Mouse (Mus musculus) neural tube, embryonic 12.5 days (tissue): ENCODE measurements around the gene Armc8. TPM values are rescaled to one million over a fixed set of nuclear protein-coding genes. Genes with fewer than 3 reads are reported as not detected.
"Not testable (repeated sequence)": the region's sequence is repeated elsewhere in the genome, so short reads cannot be mapped to it uniquely, and the experiment has no call there.

Experiments used
- ATAC-seq: fragments of 200-750 bp; cut with Nextera tagmentation; 2 replicates; pipeline ENCODE4 v1.8.0; 2017; ENCODE audit warnings: low read depth, mild to moderate bottlenecking, moderate TSS enrichment, moderate library complexity; ENCODE audit not compliant: low FRiP score
- H3K27ac ChIP-seq: fragments of 300-500 bp; sonication (generic); 2 replicates; pipeline ENCODE4 v1.5.1; 2016
- H3K27me3 ChIP-seq: fragments of 300-500 bp; sonication (generic); replicated peaks from 2 replicates; pipeline ENCODE4 v1.6.1; 2016; ENCODE audit warnings: mild to moderate bottlenecking
- H3K36me3 ChIP-seq: fragments of 300-500 bp; sonication (generic); 2 replicates; pipeline ENCODE4 v1.6.1; 2016; ENCODE audit warnings: mild to moderate bottlenecking
- H3K4me1 ChIP-seq: fragments of 300-500 bp; sonication (generic); 2 replicates; pipeline ENCODE4 v1.6.1; 2016
- H3K4me2 ChIP-seq: fragments of 300-500 bp; sonication (generic); replicated peaks from 2 replicates; pipeline ENCODE4 v1.6.1; 2016; ENCODE audit warnings: mild to moderate bottlenecking
- H3K4me3 ChIP-seq: fragments of 300-500 bp; sonication (generic); 2 replicates; pipeline ENCODE4 v1.5.1; 2016
- H3K9ac ChIP-seq: fragments of 300-500 bp; sonication (generic); 2 replicates; pipeline ENCODE4 v1.6.1; 2016; ENCODE audit warnings: mild to moderate bottlenecking
- H3K9me3 ChIP-seq: fragments of 300-500 bp; sonication (generic); 2 replicates; pipeline ENCODE4 v1.6.1; 2016; ENCODE audit warnings: mild to moderate bottlenecking
- WGBS: fragments of 180-500 bp; shearing (Covaris S2); methylation state at CpG from one replicate; pipeline ENCODE4 v1.1.7; 2016; 5-methylcytosine and 5-hydroxymethylcytosine counted together
- polyA plus RNA-seq: library from polyadenylated mRNA; unstranded; fragments of >200 nt; fragmentation: Nextera tagmentation; extraction: Ambion mirVana; gene quantifications from 2 replicates; pipeline ENCODE4 v1.2.1, GENCODE M21; 2016

The Armc8 gene
- 45.5 and 46.1 TPM in 2 replicates for polyA plus RNA-seq

- H3K4me3 ChIP-seq, result peak within 1 kb of the TSS; percentile 94
- H3K9ac ChIP-seq, result peak within 1 kb of the TSS; percentile 93
- WGBS, result under 1% methylated on average over 70 of the region's 70 CpGs
- peak within 1 kb of the TSS; percentile 75 for H3K4me2 ChIP-seq
- peak within 1 kb of the TSS; percentile 89 for H3K27ac ChIP-seq
- H3K36me3 ChIP-seq, result no peaks in the 10 kb centered on the region
- H3K27me3 ChIP-seq, result no peaks in the 10 kb centered on the region; the same call in 1 of the 2 replicates
- peaks cover 13% of the 10 kb centered on the region for H3K4me1 ChIP-seq
- H3K9me3 ChIP-seq, result no peaks in the 10 kb centered on the region
- ATAC-seq, result peak; percentile 96
Measured at GRCm38 (mm10) chr9:99568347-99569070, at the start of gene Armc8. Armc8 (minus strand) TSS chr9:99568899.

- WGBS, result 67% methylated on average over 2 of the region's 2 CpGs
- H3K9me3 ChIP-seq, result no peaks in the 10 kb centered on the region
- H3K9ac ChIP-seq, result no peak within 1 kb of the TSS
- H3K27me3 ChIP-seq, result no peaks in the 10 kb centered on the region
- H3K4me2 ChIP-seq, result no peak within 1 kb of the TSS
- H3K27ac ChIP-seq, result no peak within 1 kb of the TSS
- no peaks in the 10 kb centered on the region for H3K4me1 ChIP-seq
- no peaks in the 10 kb centered on the region for H3K36me3 ChIP-seq
- ATAC-seq, result no peak
- H3K4me3 ChIP-seq, result no peak within 1 kb of the TSS
Measured at GRCm38 (mm10) chr9:99612202-99612601, 43.5 kb upstream of the Armc8 start, which contains the start of gene A4gnt. A4gnt (plus strand) TSS chr9:99612502.

DNA sequence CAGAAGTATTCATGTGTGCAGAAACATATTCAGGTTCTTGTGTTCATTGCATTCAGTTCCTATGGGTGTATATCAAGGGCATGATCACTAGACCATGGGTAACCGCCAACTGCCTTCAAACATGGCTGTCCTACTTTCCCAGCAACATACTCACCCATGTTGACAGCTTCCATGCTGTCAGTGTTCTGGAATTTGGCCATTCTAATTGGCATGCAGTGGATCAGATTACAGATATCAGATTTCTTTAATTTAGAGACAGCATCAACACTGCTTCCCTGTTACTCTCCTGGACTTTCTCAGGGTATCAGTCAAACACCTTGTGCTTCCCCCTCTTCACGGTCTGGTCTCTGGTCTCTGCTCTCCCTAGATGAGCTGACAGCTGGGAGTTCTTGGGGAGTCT is 34.9 kb upstream of the Armc8 start:
- ATAC-seq, result no peak
- Histone ChIP-seq H3K36me3 (no peaks in the 10 kb centered on the region), H3K27me3 (no peaks in the 10 kb centered on the region), H3K9ac (no peak overlapping the region), H3K4me3 (no peak overlapping the region), H3K4me1 (no peaks in the 10 kb centered on the region), H3K4me2 (no peak overlapping the region), H3K9me3 (no peaks in the 10 kb centered on the region), H3K27ac (no peak overlapping the region)
- WGBS, result 89% methylated on average over 2 of the region's 2 CpGs

DNA sequence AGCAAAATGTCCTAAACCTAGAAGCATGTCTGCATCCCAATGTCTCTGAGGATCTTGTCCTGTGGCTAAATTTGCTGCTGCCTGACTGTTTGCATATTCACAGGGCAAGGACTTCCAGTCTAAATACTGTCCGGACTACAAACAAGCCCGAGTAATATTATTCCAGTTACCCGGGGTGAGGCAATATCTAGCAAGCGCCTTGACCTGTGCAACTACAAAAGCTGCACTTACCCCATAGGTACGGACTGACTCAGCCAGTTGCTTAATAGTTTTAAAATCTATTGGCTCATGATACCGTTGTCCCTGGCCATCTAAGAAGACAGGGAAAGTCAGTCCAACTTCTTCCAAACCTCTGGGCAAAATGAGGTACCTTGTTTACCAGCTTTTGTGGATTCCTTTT is 30.4 kb upstream of the Armc8 start:
- not testable (repeated sequence) for H3K4me1 ChIP-seq, H3K4me3 ChIP-seq, H3K36me3 ChIP-seq, H3K9ac ChIP-seq, H3K4me2 ChIP-seq, H3K9me3 ChIP-seq, H3K27ac ChIP-seq, H3K27me3 ChIP-seq, ATAC-seq
- WGBS, result 91% methylated on average over 6 of the region's 6 CpGs

DNA sequence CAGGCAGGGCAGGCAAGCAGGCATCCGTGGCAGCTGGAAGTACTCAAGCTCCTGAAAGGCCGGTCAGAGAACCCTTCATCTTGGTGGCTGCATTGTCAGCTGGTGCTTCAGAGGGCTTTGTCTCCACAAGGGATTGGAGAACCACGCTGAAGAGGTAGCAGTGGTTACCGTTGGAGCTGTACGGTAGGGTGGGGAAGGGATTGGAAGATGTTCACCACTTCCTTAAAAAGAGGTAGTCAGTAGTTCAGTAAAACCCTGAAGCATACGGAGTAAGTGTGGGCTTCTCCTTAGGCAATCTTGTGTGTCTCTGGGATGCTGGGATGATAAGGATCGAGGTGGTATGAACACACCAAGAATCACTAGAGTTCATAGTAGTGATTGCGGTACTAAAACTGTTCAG is 22.4 kb upstream of the Armc8 start:
- Histone ChIP-seq H3K4me1 (no peaks in the 10 kb centered on the region), H3K4me3 (no peak overlapping the region), H3K9me3 (no peaks in the 10 kb centered on the region), H3K27me3 (no peaks in the 10 kb centered on the region), H3K9ac (no peak overlapping the region), H3K4me2 (no peak overlapping the region), H3K36me3 (no peaks in the 10 kb centered on the region), H3K27ac (no peak overlapping the region)
- 87% methylated on average over 8 of the region's 8 CpGs for WGBS
- no peak for ATAC-seq

GRCm38 (mm10) chr9:99587505-99588202 is 19.0 kb upstream of the Armc8 start:
- ATAC-seq, result no peak
- no peaks in the 10 kb centered on the region for H3K27me3 ChIP-seq

GRCm38 (mm10) chr9:99580655-99581054 is 12.0 kb upstream of the Armc8 start:
- peak; percentile 26; the same call in 1 of the 2 replicates for ATAC-seq
- WGBS, result 55% methylated on average over 2 of the region's 2 CpGs
- Histone ChIP-seq H3K27ac (no peak overlapping the region), H3K36me3 (peaks cover 36% of the 10 kb centered on the region), H3K9me3 (no peaks in the 10 kb centered on the region), H3K4me3 (no peak overlapping the region), H3K9ac (no peak overlapping the region), H3K4me2 (no peak overlapping the region), H3K4me1 (peaks cover 11% of the 10 kb centered on the region), H3K27me3 (no peaks in the 10 kb centered on the region)

More at GRCm38 (mm10) chr9:99587505-99588202, 19.0 kb upstream of the Armc8 start:
- no peak overlapping the region for H3K4me3 ChIP-seq
- peaks cover 16% of the 10 kb centered on the region for H3K36me3 ChIP-seq
- WGBS, result 25% methylated on average over 8 of the region's 8 CpGs
- H3K9me3 ChIP-seq, result no peaks in the 10 kb centered on the region
- H3K27ac ChIP-seq, result no peak overlapping the region
- no peaks in the 10 kb centered on the region for H3K4me1 ChIP-seq
- no peak overlapping the region for H3K4me2 ChIP-seq
- H3K9ac ChIP-seq, result no peak overlapping the region

DNA sequence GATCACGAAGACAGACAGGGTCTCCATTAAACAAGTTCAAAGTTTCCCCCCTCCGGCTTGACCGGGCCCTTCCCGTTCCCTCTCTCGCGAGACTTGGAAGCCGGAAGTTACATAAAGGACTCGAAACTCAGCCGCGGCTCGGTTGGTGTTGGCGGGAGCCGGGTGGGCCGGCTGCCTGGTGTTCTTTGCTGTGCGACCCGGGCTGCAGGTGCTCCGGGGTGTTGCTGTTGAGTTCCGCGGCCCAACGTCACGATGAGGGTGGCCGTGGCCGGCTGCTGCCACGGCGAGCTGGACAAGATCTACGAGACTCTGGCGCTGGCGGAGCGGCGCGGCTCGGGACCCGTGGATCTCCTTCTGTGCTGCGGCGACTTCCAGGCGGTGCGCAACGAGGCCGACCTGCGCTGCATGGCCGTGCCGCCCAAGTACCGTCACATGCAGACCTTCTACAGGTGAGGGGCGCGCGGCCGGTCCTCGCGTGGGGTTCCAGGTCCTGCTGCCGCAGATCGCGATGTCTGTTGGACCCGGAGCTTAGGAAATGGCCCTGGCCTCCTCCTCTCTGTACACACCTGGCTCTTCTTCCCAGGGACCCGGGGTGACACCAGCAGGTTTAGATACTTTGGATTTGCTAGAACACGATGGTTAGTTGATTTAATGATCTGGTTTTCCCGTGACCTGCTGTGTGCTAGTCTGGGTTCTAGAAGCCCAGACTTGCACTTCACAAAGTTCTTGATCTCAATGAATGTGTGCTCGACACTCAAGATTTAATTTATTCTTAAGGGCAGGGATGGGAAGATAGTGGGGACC is 7.2 kb upstream of the Armc8 start, which contains the start of gene Dbr1:
Dbr1 (plus strand) TSS at position 123 of the 804 bp plus-strand sequence.
- ATAC-seq, result peak; percentile 96
- no peaks in the 10 kb centered on the region; the same call in 1 of the 2 replicates for H3K27me3 ChIP-seq
- peak within 1 kb of the TSS; percentile 82 for H3K4me2 ChIP-seq
- H3K9me3 ChIP-seq, result no peaks in the 10 kb centered on the region
- under 1% methylated on average over 57 of the region's 57 CpGs for WGBS
- H3K4me1 ChIP-seq, result peaks cover 11% of the 10 kb centered on the region
- H3K27ac ChIP-seq, result peak within 1 kb of the TSS; percentile 47; the same call in 1 of the 2 replicates
- peaks cover 6% of the 10 kb centered on the region for H3K36me3 ChIP-seq
- peak within 1 kb of the TSS; percentile 91 for H3K9ac ChIP-seq
- peak within 1 kb of the TSS; percentile 94 for H3K4me3 ChIP-seq

DNA sequence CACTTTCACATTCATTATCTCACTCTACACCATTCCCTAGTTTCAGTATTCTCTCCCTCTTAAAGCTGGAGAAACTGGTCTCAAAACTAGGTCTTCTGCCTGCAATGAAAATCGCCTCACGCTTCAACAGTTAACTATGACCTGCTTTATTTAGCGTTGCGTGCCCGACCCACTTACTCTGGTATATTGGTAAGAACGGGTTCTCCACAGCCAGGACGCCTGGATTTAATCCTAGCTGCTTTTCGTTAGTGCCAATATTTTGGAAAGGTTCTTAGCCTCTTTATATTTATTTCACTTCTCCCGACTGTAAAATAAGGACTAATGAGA is 335 bp upstream of the Armc8 start:
- no peak; the same call in 1 of the 2 replicates for ATAC-seq
- H3K27ac ChIP-seq, result no peak overlapping the region
- H3K4me3 ChIP-seq, result peak overlapping the region; percentile 94
- no peaks in the 10 kb centered on the region for H3K36me3 ChIP-seq
- peak overlapping the region; percentile 75 for H3K4me2 ChIP-seq
- peaks cover 13% of the 10 kb centered on the region for H3K4me1 ChIP-seq
- H3K9ac ChIP-seq, result peak overlapping the region; percentile 93
- under 1% methylated on average over 9 of the region's 9 CpGs for WGBS
- H3K27me3 ChIP-seq, result no peaks in the 10 kb centered on the region; the same call in 1 of the 2 replicates
- H3K9me3 ChIP-seq, result no peaks in the 10 kb centered on the region

GRCm38 (mm10) chr9:99568023-99568346 is 714 bp downstream of the Armc8 start:
- no peaks in the 10 kb centered on the region for H3K9me3 ChIP-seq
- H3K4me1 ChIP-seq, result peaks cover 13% of the 10 kb centered on the region

GRCm38 (mm10) chr9:99563714-99564113 is 5.0 kb downstream of the Armc8 start:
- Histone ChIP-seq H3K9ac (no peak overlapping the region), H3K4me3 (no peak overlapping the region), H3K4me1 (peaks cover 9% of the 10 kb centered on the region), H3K27ac (no peak overlapping the region), H3K27me3 (no peaks in the 10 kb centered on the region), H3K36me3 (no peaks in the 10 kb centered on the region), H3K9me3 (no peaks in the 10 kb centered on the region), H3K4me2 (no peak overlapping the region)
- no peak for ATAC-seq
- WGBS, result 29% methylated on average over 11 of the region's 11 CpGs

More at GRCm38 (mm10) chr9:99568023-99568346, 714 bp downstream of the Armc8 start:
- H3K36me3 ChIP-seq, result no peaks in the 10 kb centered on the region
- peak overlapping the region; percentile 89; the same call in 1 of the 2 replicates for H3K27ac ChIP-seq
- peak overlapping the region; percentile 94 for H3K4me3 ChIP-seq
- H3K4me2 ChIP-seq, result peak overlapping the region; percentile 75
- whole genome bisulfite sequencing, result 1% methylated on average over 15 of the region's 15 CpGs
- peak overlapping the region; percentile 93 for H3K9ac ChIP-seq
- ATAC-seq, result peak; percentile 59; the same call in 1 of the 2 replicates
- H3K27me3 ChIP-seq, result no peaks in the 10 kb centered on the region; the same call in 1 of the 2 replicates

- Histone ChIP-seq H3K4me2 (no peak overlapping the region), H3K27me3 (no peaks in the 10 kb centered on the region), H3K9ac (no peak overlapping the region), H3K4me3 (no peak overlapping the region), H3K4me1 (no peaks in the 10 kb centered on the region), H3K27ac (no peak overlapping the region), H3K9me3 (no peaks in the 10 kb centered on the region), H3K36me3 (no peaks in the 10 kb centered on the region)
- no peak for ATAC-seq
- 93% methylated on average over 3 of the region's 3 CpGs for WGBS
Measured at GRCm38 (mm10) chr9:99560389-99560788, 8.3 kb downstream of the Armc8 start.
